Mouse (Mus musculus) testis, adult 2 months (tissue): ENCODE results near the gene Foxo4.

Source experiments
- CTCF ChIP-seq: fragments of 200-500 bp; IDR thresholded peaks from 2 replicates; pipeline ENCODE4 v1.5.1; 2012; ENCODE audit warnings: low read depth, mild to moderate bottlenecking, inconsistent platforms, low read length, moderate library complexity; ENCODE audit not compliant: control insufficient read depth, insufficient read depth, insufficient replicate concordance
- POLR2A ChIP-seq: fragments of 200-500 bp; IDR thresholded peaks from 2 replicates; pipeline ENCODE4 v1.6.1; 2012; ENCODE audit warnings: low read depth, mild to moderate bottlenecking, inconsistent platforms, low read length, moderate library complexity; ENCODE audit not compliant: control insufficient read depth

GRCm38 (mm10) chrX:101245011-101245410 lies 9.3 kb upstream of the Foxo4 start:
- TF ChIP-seq CTCF (no peak), POLR2A (no peak)
